ENCODE assay signal across 15 mouse cellular contexts in genomic region chr5:77672073-77672924, GRCm38 (mm10).
"Had no signal": no experiment of that assay in that cellular context is flagged by ENCODE, and none has a peak within 500 bp of the region (broad histone marks: within the 10 kb centered on the region; RNA-seq: fewer than 3 reads in every experiment).

No protein-coding gene starts in this region.

- H3K4me3 ChIP-seq: layer of hippocampus, adult 2 months; limb, embryonic 12.5 days; liver, embryonic 13.5 days; lung, embryonic 15.5 days had no signal

- DNase-seq: kidney, adult 11 months; kidney, adult 9 months; kidney, postnatal 36 days; liver; liver, embryonic 13.5 days; liver, postnatal 0 days; retina, postnatal 1 day; right cerebral cortex, postnatal 4 days; spleen, adult 18-20 months; thymus, adult 18-20 months; thymus, postnatal 25 days had no signal

- H3K27ac ChIP-seq: kidney, postnatal 0 days; layer of hippocampus, adult 2 months; limb, embryonic 12.5 days; liver, embryonic 13.5 days; lung, embryonic 15.5 days had no signal

- H3K27me3 ChIP-seq: limb, embryonic 12.5 days; liver, embryonic 13.5 days; lung, embryonic 15.5 days had no signal

- H3K4me1 ChIP-seq: limb, embryonic 12.5 days; liver, embryonic 13.5 days; lung, embryonic 15.5 days had no signal

- H3K9ac ChIP-seq: limb, embryonic 12.5 days; liver, embryonic 13.5 days; liver, postnatal 0 days; lung, embryonic 15.5 days had no signal

- H3K9me3 ChIP-seq: limb, embryonic 12.5 days; liver, embryonic 13.5 days; lung, embryonic 15.5 days had no signal

- ATAC-seq: liver, postnatal 0 days had no signal

- H3K4me2 ChIP-seq: limb, embryonic 12.5 days; liver, embryonic 13.5 days; lung, embryonic 15.5 days had no signal

- H3K36me3 ChIP-seq: limb, embryonic 12.5 days; liver, embryonic 13.5 days; lung, embryonic 15.5 days had no signal
